Mouse (Mus musculus) neural tube, embryonic 14.5 days (tissue): ENCODE data around the gene Gm49354. TPM values are rescaled to one million over a fixed set of nuclear protein-coding genes. Genes with fewer than 3 reads are reported as not detected.

ENCODE experiments used
- ATAC-seq: fragments of 200-750 bp; cut with Nextera tagmentation; 2 replicates; pipeline ENCODE4 v1.8.0; 2017; ENCODE audit warnings: low read depth, mild to moderate bottlenecking, moderate TSS enrichment, moderate library complexity
- H3K27ac ChIP-seq: fragments of 300-500 bp; sonication (generic); 2 replicates; pipeline ENCODE4 v1.5.1; 2014; ENCODE audit warnings: low read depth, mild to moderate bottlenecking, control low read depth, low read length, moderate library complexity, mixed read lengths
- H3K27me3 ChIP-seq: fragments of 300-500 bp; sonication (generic); 2 replicates; pipeline ENCODE4 v1.6.1; 2014; ENCODE audit warnings: low read length; ENCODE audit not compliant: control insufficient read depth, insufficient read depth
- H3K36me3 ChIP-seq: fragments of 300-500 bp; sonication (generic); 2 replicates; pipeline ENCODE4 v1.6.1; 2014; ENCODE audit warnings: low read length, mixed read lengths; ENCODE audit not compliant: control insufficient read depth, insufficient read depth
- H3K4me1 ChIP-seq: fragments of 300-500 bp; sonication (generic); 2 replicates; pipeline ENCODE4 v1.6.1; 2014; ENCODE audit warnings: low read length; ENCODE audit not compliant: control insufficient read depth, insufficient read depth
- H3K4me2 ChIP-seq: fragments of 300-500 bp; sonication (generic); 2 replicates; pipeline ENCODE4 v1.6.1; 2014; ENCODE audit warnings: mild to moderate bottlenecking, low read depth, low read length, control low read depth
- H3K4me3 ChIP-seq: fragments of 300-500 bp; sonication (generic); 2 replicates; pipeline ENCODE4 v1.5.1; 2014; ENCODE audit warnings: low read depth, low read length, control low read depth, mixed read lengths
- H3K9ac ChIP-seq: fragments of 300-500 bp; sonication (generic); replicated peaks from 2 replicates; pipeline ENCODE4 v1.6.1; 2014; ENCODE audit warnings: low read depth, mild to moderate bottlenecking, control low read depth, low read length, mixed read lengths
- H3K9me3 ChIP-seq: fragments of 300-500 bp; sonication (generic); 2 replicates; pipeline ENCODE4 v1.6.1; 2016; ENCODE audit warnings: low read length; ENCODE audit not compliant: control insufficient read depth
- WGBS: fragments of 180-500 bp; shearing (Covaris S2); extraction: QIAGEN DNeasy Blood & Tissue Kit; methylation state at CpG from one replicate; pipeline ENCODE4 v1.1.7; 2014; 5-methylcytosine and 5-hydroxymethylcytosine counted together
- polyA plus RNA-seq: library from polyadenylated mRNA; unstranded; fragments of >200 nt; fragmentation: Nextera tagmentation; extraction: Ambion mirVana; gene quantifications from 2 replicates; pipeline ENCODE4 v1.2.1, GENCODE M21; 2014

Gm49354 gene
- polyA plus RNA-seq, 1 experiment from 2014 or later: not detected

- WGBS: 75% methylated on average over 9 of the region's 9 CpGs
Observed at GRCm38 (mm10) chr13:59770847-59771246, 11.2 kb downstream of the Gm49354 start.

DNA sequence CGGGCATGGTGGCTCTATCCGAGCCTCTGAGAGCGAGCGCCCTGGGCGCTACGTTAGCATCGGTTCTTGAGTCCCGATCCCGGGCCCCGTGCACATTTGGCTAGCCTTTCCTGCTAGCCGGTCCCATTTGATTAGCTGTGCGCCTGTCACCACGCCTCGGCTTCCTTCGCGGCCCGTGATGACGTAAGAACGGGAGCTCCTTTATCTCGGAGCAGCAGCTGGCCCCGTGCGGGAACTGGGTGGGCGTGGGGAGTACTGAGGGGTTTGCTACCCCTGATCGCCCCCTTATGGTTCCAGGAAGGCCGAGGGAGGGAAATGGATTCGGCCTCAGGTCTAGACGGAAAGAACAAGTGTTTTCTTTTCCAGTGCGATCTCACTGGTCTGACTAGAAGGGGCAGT, 11.9 kb downstream of the Gm49354 start:
- Histone ChIP-seq H3K9ac (peak overlapping the region; percentile 55), H3K36me3 (peaks cover 6% of the 10 kb centered on the region; the same call in 1 of the 2 replicates), H3K4me3 (peak overlapping the region; percentile 84), H3K27me3 (no peaks in the 10 kb centered on the region), H3K4me1 (peaks cover 27% of the 10 kb centered on the region), H3K9me3 (no peaks in the 10 kb centered on the region), H3K27ac (peak overlapping the region; percentile 95), H3K4me2 (peak overlapping the region; percentile 64)
- WGBS: under 1% methylated on average over 28 of the region's 28 CpGs
- ATAC-seq: peak; percentile 89

More at GRCm38 (mm10) chr13:59770847-59771246, 11.2 kb downstream of the Gm49354 start:
- no peak for ATAC-seq
- Histone ChIP-seq H3K36me3 (peaks cover 13% of the 10 kb centered on the region), H3K27ac (peak overlapping the region; percentile 95), H3K27me3 (no peaks in the 10 kb centered on the region), H3K4me2 (peak overlapping the region; percentile 64), H3K4me3 (peak overlapping the region; percentile 84), H3K9me3 (no peaks in the 10 kb centered on the region), H3K4me1 (peaks cover 27% of the 10 kb centered on the region), H3K9ac (peak overlapping the region; percentile 55)

- peak within 1 kb of the TSS; percentile 95 for H3K27ac ChIP-seq
- peak within 1 kb of the TSS; percentile 55 for H3K9ac ChIP-seq
- peak; percentile 98 for ATAC-seq
- H3K4me2 ChIP-seq: peak within 1 kb of the TSS; percentile 85
- no peaks in the 10 kb centered on the region for H3K36me3 ChIP-seq
- no peaks in the 10 kb centered on the region for H3K9me3 ChIP-seq
- under 1% methylated on average over 85 of the region's 91 CpGs for WGBS
- peaks cover 27% of the 10 kb centered on the region for H3K4me1 ChIP-seq
- no peaks in the 10 kb centered on the region for H3K27me3 ChIP-seq
- H3K4me3 ChIP-seq: peak within 1 kb of the TSS; percentile 84
Observed at GRCm38 (mm10) chr13:59769296-59770163, 12.5 kb downstream of the Gm49354 start, which contains the start of gene Isca1. Isca1 (minus strand) TSS chr13:59769810.

- WGBS: 37% methylated on average over 13 of the region's 13 CpGs
- H3K9me3 ChIP-seq: no peaks in the 10 kb centered on the region
- H3K4me2 ChIP-seq: peak overlapping the region; percentile 85
- peaks cover 27% of the 10 kb centered on the region for H3K4me1 ChIP-seq
- ATAC-seq: no peak
- no peaks in the 10 kb centered on the region for H3K36me3 ChIP-seq
- H3K4me3 ChIP-seq: peak overlapping the region; percentile 84
- H3K9ac ChIP-seq: peak overlapping the region; percentile 55; the same call in 1 of the 2 replicates
- no peak overlapping the region for H3K27ac ChIP-seq
- H3K27me3 ChIP-seq: no peaks in the 10 kb centered on the region
Observed at GRCm38 (mm10) chr13:59768531-59768930, 13.5 kb downstream of the Gm49354 start.

- no peak overlapping the region for H3K9ac ChIP-seq
- H3K27me3 ChIP-seq: no peaks in the 10 kb centered on the region
- peaks cover 27% of the 10 kb centered on the region for H3K4me1 ChIP-seq
- no peaks in the 10 kb centered on the region for H3K9me3 ChIP-seq
- ATAC-seq: no peak
- H3K36me3 ChIP-seq: no peaks in the 10 kb centered on the region
- peak overlapping the region; percentile 16; the same call in 1 of the 2 replicates for H3K4me2 ChIP-seq
- H3K4me3 ChIP-seq: no peak overlapping the region
- no peak overlapping the region for H3K27ac ChIP-seq
- WGBS: 67% methylated on average over 11 of the region's 11 CpGs
Observed at GRCm38 (mm10) chr13:59766786-59767515, 15.1 kb downstream of the Gm49354 start.

DNA sequence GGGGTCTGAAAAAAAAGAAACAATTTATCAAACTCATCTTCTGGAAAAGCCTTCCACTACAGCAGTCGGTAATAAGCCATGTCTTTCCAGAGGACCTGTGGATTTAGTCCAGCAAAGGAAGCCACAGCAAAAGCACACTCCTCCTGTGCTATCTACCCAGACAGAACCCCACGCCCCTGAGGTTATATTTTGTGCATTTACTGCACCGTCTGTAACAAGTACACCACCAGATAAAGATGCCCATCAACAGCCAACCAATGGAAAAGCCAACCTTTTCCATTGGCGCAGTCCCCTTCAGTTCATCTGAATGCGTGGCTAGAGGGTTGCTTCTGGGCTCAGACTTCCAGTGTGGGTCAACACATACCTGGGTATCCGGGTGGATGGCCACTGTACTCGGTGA, 19.3 kb downstream of the Gm49354 start:
- 94% methylated on average over 7 of the region's 7 CpGs for WGBS
- no peak for ATAC-seq

GRCm38 (mm10) chr13:59756906-59757305, 25.1 kb downstream of the Gm49354 start:
- 88% methylated on average over 7 of the region's 7 CpGs for WGBS

More for the DNA sequence above, 19.3 kb downstream of the Gm49354 start:
- Histone ChIP-seq H3K4me3 (no peak overlapping the region), H3K9me3 (no peaks in the 10 kb centered on the region), H3K9ac (no peak overlapping the region), H3K4me2 (no peak overlapping the region), H3K36me3 (peaks cover 25% of the 10 kb centered on the region), H3K27ac (no peak overlapping the region), H3K27me3 (no peaks in the 10 kb centered on the region), H3K4me1 (peaks cover 15% of the 10 kb centered on the region)

DNA sequence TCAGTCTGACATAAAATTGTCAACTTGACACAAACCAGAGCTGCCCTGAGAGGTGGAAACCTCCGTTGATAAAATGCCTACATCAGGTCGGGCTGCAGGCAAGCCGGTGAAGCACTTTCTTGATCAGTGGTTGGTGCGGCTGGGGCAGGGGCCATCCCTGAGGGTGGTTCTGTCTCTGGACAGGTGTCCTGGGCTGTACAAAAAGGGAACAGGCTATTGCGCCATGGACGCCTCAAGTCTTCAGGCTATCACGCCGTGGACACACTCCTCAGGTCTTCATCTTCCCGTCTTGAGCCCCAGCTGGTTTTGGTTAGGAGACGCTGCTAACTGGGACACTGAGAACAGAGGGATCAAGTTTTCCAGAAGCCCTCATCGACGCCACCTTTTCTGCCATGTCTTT, 31.7 kb downstream of the Gm49354 start:
- WGBS: 87% methylated on average over 12 of the region's 12 CpGs

More at GRCm38 (mm10) chr13:59756906-59757305, 25.1 kb downstream of the Gm49354 start:
- Histone ChIP-seq H3K27ac (no peak overlapping the region), H3K9ac (no peak overlapping the region), H3K36me3 (peaks cover 40% of the 10 kb centered on the region), H3K27me3 (no peaks in the 10 kb centered on the region), H3K9me3 (no peaks in the 10 kb centered on the region), H3K4me1 (no peaks in the 10 kb centered on the region), H3K4me3 (no peak overlapping the region), H3K4me2 (no peak overlapping the region)
- no peak for ATAC-seq

More for the DNA sequence above, 31.7 kb downstream of the Gm49354 start:
- Histone ChIP-seq H3K36me3 (peaks cover 6% of the 10 kb centered on the region; the same call in 1 of the 2 replicates), H3K4me1 (no peaks in the 10 kb centered on the region), H3K9me3 (no peaks in the 10 kb centered on the region), H3K27me3 (no peaks in the 10 kb centered on the region), H3K4me2 (no peak overlapping the region), H3K9ac (no peak overlapping the region), H3K4me3 (no peak overlapping the region), H3K27ac (no peak overlapping the region)
- ATAC-seq: no peak
